Mouse (Mus musculus): ENCODE data around the gene Elovl7.

DNA sequence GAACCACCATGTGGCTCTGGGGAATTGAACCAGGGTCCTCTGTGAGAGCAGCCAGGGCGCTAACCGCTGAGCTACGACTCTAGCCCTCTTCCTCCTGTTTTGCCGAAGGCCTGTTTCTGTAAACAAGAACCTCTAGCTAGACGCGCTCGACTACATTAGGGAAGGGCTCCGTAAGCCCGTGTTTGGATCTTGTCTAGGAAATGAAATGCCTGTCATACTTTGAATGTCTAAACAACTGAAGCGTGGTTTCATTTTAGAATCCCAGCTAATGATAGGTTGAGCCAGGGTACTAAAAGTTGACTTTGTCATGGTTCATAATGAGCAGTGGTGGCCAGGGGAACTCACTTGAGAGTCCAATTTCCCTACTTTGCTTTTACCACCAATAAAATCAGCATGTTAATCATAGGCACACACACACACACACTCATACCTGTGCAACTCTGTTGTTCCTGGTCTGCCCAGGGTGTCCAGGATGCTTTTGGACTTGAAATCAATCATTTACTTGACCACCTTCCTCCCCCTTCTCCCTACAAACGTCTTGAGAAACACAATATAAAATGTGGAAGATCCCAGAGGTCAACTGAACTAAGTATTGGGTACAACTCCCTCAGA is 31.0 kb downstream of the Elovl7 start:
- TF ChIP-seq CTCF (conservative IDR thresholded peaks at IDR 0.05; ENCODE audit: insufficient read depth, insufficient read length, low read depth, low read length) (no peak), POLR2A (IDR thresholded peaks at IDR 0.05; ENCODE audit: low read depth, low read length) (no peak)
